Mouse (Mus musculus): ENCODE data around the gene Gm10271. TPM values are rescaled to one million over a fixed set of nuclear protein-coding genes. Genes with fewer than 3 reads are reported as not detected.

Gene Gm10271
- not detected in 2 replicates for polyA plus RNA-seq (2012; ENCODE audit: low replicate concordance)

DNA sequence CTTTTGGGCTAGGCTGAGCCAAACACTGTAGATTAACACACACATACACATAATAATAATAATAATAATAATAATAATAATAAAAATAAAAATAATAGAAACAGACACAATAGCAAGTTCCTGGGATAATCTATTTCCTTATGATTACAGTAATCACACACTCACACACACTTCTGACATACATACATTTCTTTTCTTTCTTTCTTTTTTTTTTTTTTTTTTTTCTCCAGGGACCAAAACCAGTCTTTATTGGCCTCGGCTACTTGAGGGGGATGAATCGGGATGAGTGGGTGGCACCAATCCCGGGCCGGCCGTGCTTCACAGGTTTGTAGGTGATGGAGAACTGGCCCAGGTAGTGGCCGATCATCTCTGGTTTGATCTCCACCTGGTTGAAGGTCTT is at the start of gene Gm10271:
Gene Gm10271 (minus strand): TSS at position 101 of the 400 bp plus-strand sequence.

DNA sequence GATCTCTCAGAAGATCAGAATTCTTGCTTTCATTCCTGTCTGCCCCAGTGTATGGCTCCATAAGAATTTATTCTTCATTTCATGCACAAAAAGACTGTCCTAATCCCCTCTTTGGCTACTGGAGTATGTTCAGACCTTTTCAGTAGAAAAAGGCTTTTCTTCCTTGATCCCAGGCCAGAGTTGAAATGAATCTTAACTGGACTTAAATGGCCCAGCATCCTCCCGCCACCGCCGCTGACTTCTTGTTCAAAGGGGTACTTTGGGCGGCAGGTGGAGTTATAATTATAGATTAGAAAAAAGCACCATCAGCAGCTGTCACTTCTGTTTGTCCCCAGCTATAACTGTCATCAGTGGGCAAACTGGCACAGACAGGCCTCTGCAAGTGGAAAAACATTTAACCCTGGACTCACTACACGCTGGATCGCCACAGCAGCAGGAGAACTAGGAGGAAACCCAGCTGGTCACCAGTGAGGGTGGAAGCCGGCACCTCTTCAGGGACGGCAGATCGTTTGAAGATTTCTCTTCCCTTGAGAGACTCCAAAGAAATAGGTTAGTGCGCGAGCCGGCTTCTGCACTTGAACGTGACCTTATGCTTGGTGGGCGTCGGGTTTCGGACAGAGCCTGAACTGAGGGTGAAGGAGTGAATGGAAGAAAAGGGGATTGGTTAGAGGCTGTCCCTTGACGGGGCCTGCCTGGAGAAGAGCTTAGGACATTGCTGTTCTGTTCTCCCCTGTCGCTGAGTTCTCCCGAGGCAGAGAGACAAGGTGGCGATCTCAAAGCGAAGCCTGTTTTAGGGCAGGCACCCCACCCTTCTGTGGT is 14.1 kb upstream of the Gm10271 start, which contains the start of gene Best3:
Gene Best3 (plus strand): TSS at position 51 of the 819 bp plus-strand sequence.

DNA sequence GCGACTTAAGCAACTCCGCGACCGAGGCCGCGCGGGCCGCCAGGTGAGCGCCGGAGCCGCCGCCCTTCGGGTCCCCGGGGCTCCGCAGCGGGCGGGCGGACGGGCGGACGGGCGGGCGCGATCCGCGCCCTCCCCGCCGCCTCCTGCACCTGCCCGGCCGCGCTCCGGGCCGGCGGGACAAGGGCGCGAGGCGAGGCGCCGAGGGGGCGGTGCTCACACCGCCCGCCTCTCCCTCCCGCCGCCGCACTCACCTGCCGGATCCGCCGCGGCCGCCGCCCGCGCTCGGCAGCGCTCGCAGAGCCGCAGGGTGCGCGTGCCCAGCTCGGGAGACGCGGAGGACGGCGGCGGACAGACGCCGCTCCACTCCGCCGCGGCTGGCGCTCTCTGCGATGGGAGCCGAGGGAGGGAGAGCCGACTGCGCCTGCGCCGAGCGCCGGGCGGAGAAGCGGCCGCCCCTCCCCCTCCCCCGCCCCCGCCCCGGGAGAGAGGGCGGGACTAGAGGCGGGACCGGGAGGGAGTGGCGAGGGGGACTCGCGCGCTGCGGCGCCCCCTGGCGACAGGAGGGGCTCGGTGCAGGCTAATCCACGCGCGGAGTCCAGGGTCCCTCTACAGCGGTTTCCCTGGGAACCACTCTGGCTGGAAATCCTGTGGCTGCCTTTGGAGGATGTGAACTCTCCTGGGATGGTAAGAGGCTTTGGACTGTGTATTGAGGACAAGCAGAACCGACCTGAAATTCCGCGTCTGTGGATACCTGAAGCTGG is 22.2 kb downstream of the Gm10271 start, which contains the start of gene Rab3ip:
Gene Rab3ip (minus strand): TSS at position 761 of the 761 bp plus-strand sequence.

Other genes with a start within 250 kb of the Gm10271 start
- gene Myrfl, start 75.7 kb downstream of the Gm10271 start, polyA plus RNA-seq (2012; ENCODE audit: low replicate concordance), result 0.10 TPM in 1 of 2 replicates, not detected in the other
- gene Rab3ip, start 21.8 kb downstream of the Gm10271 start, polyA plus RNA-seq (2012; ENCODE audit: low replicate concordance), result 7.5 and 19.6 TPM in 2 replicates
- not detected in 2 replicates for gene Best3, start 13.7 kb upstream of the Gm10271 start, polyA plus RNA-seq (2012; ENCODE audit: low replicate concordance)
- not detected in 2 replicates for gene Lrrc10, start 72.7 kb upstream of the Gm10271 start, polyA plus RNA-seq (2012; ENCODE audit: low replicate concordance)
- 10.5 and 20.7 TPM in 2 replicates for gene Cct2, start 91.2 kb upstream of the Gm10271 start, polyA plus RNA-seq (2012; ENCODE audit: low replicate concordance)
- gene Frs2, start 175.9 kb upstream of the Gm10271 start, polyA plus RNA-seq (2012; ENCODE audit: low replicate concordance), result 8.1 and 9.3 TPM in 2 replicates